Mouse (Mus musculus) left cerebral cortex, adult 18-20 months (tissue): ENCODE data around the gene Rsrp1. TPM values are rescaled to one million over a fixed set of nuclear protein-coding genes. Genes with fewer than 3 reads are reported as not detected.
A peak's percentile ranks its signal among the peaks of the same experiment; 100 is the strongest.
"Not testable (repeated sequence)": the region's sequence is repeated elsewhere in the genome, so short reads cannot be mapped to it uniquely, and the experiment has no call there.

Source experiments
- DNase-seq, 2 experiments: peaks; one replicate each; pipeline ENCODE4 v3.0.0; 2021 to 2022; ENCODE audit warnings: low spot score in 2 of 2, mixed read lengths in 1 of 2
- long read RNA-seq, 2 experiments: library from polyadenylated mRNA; stranded (forward); transcript quantifications; one replicate each; pipeline ENCODE4 v2.0.0; 2021
- total RNA-seq, 2 experiments: library from RNA; stranded (reverse); gene quantifications; 2 replicates each; pipeline ENCODE4 v1.2.3; 2021

Rsrp1 gene
- 100 to 1,000 TPM; 248 to 297 TPM for total RNA-seq
- long read RNA-seq, experiment 1, transcript Rsrp1-201 (5 exons, 1,749 nt), result minor isoform, 132 of 429 reads
- long read RNA-seq, experiment 1, transcript Rsrp1-204 (4 exons, 3,051 nt), result major isoform, 247 of 429 reads
- long read RNA-seq, experiment 1, partial matches to known transcripts, result 21 of 429 reads
- long read RNA-seq, experiment 1, other reads (novel, unspliced or antisense), result 28 of 429 reads
- long read RNA-seq, experiment 2, transcript Rsrp1-204 (4 exons, 3,051 nt), result major isoform, 185 of 323 reads
- long read RNA-seq, experiment 2, transcript Rsrp1-201 (5 exons, 1,749 nt), result minor isoform, 93 of 323 reads
- long read RNA-seq, experiment 2, partial matches to known transcripts, result 17 of 323 reads
- long read RNA-seq, experiment 2, other reads (novel, unspliced or antisense), result 28 of 323 reads

- DNase-seq, result peak; percentile 96 to 97
Measured at GRCm38 (mm10) chr4:134923258-134924018, at the start of gene Rsrp1. Rsrp1 (plus strand) TSS chr4:134923592.

- DNase-seq, result no peak
Measured at GRCm38 (mm10) chr4:134876171-134876570, 47.2 kb upstream of the Rsrp1 start.

GRCm38 (mm10) chr4:134879410-134879981 is 43.9 kb upstream of the Rsrp1 start:
- peak; percentile 69 to 79 for DNase-seq

GRCm38 (mm10) chr4:134880041-134880440 is 43.4 kb upstream of the Rsrp1 start:
- DNase-seq, result no peak

GRCm38 (mm10) chr4:134883266-134883665 is 40.1 kb upstream of the Rsrp1 start:
- DNase-seq, result peak in 1 of 2 experiments; percentile 20

GRCm38 (mm10) chr4:134883808-134884207 is 39.6 kb upstream of the Rsrp1 start:
- peak in 1 of 2 experiments; percentile 5 for DNase-seq

GRCm38 (mm10) chr4:134884364-134884763 is 39.0 kb upstream of the Rsrp1 start:
- DNase-seq, result peak in 1 of 2 experiments; percentile 20

GRCm38 (mm10) chr4:134892096-134892495 is 31.3 kb upstream of the Rsrp1 start:
- DNase-seq, result peak; percentile 56 to 64

GRCm38 (mm10) chr4:134897256-134897655 is 26.1 kb upstream of the Rsrp1 start:
- no peak for DNase-seq

- DNase-seq, result no peak
Measured at GRCm38 (mm10) chr4:134901126-134901525, 22.3 kb upstream of the Rsrp1 start.

GRCm38 (mm10) chr4:134903046-134903445 is 20.3 kb upstream of the Rsrp1 start:
- DNase-seq, result no peak

- not testable (repeated sequence) for DNase-seq
Measured at GRCm38 (mm10) chr4:134911406-134911805, 12.0 kb upstream of the Rsrp1 start.

GRCm38 (mm10) chr4:134913413-134913812 is 10.0 kb upstream of the Rsrp1 start:
- DNase-seq, result peak; percentile 50 to 75

GRCm38 (mm10) chr4:134914122-134914863 is 9.1 kb upstream of the Rsrp1 start:
- DNase-seq, result peak; percentile 25 to 58

GRCm38 (mm10) chr4:134914864-134915209 is 8.6 kb upstream of the Rsrp1 start, which contains the start of gene Tmem50a:
Tmem50a (minus strand) TSS chr4:134915024.
- peak; percentile 92 to 93 for DNase-seq

GRCm38 (mm10) chr4:134915223-134916050 is 8.0 kb upstream of the Rsrp1 start:
- no peak for DNase-seq

- no peak for DNase-seq
Measured at GRCm38 (mm10) chr4:134917194-134917593, 6.2 kb upstream of the Rsrp1 start.

GRCm38 (mm10) chr4:134918381-134918780 is 5.0 kb upstream of the Rsrp1 start:
- DNase-seq, result no peak

- DNase-seq, result no peak
Measured at GRCm38 (mm10) chr4:134919733-134920540, 3.5 kb upstream of the Rsrp1 start.
